Comparison of ENCODE assay signal across 21 mouse cellular contexts in genomic region chr2:78886446-78886845, GRCm38 (mm10). TPM values are rescaled to one million over a fixed set of nuclear protein-coding genes. Genes with fewer than 3 reads are reported as not detected.
DNase-seq lines count a peak whose midpoint lies in the region; ATAC-seq lines count a peak whose summit lies in the region.
"Had no signal": no experiment of that assay in that cellular context is flagged by ENCODE, and none has a peak within 500 bp of the region (broad histone marks: within the 10 kb centered on the region; RNA-seq: fewer than 3 reads in every experiment).

No protein-coding gene starts in this region.

- H3K4me2 ChIP-seq in liver, embryonic 15.5 days = no peak overlapping the region
- H3K4me2 ChIP-seq in liver, embryonic 12.5 days = no peak overlapping the region
- no peak overlapping the region for H3K4me2 ChIP-seq in forebrain, embryonic 13.5 days
- H3K4me2 ChIP-seq: embryonic facial prominence, embryonic 12.5 days had no signal

- 71% methylated on average over 2 of the region's 2 CpGs for WGBS in liver, embryonic 15.5 days (ENCODE audit: insufficient replicate concordance)
- WGBS in liver, embryonic 12.5 days (ENCODE audit: insufficient replicate concordance) = 85% methylated on average over 2 of the region's 2 CpGs
- WGBS in forebrain, embryonic 13.5 days = 76% methylated on average over 2 of the region's 2 CpGs

- no peaks in the 10 kb centered on the region for H3K27me3 ChIP-seq in liver, embryonic 15.5 days
- H3K27me3 ChIP-seq in liver, embryonic 12.5 days (replicated peaks) = no peaks in the 10 kb centered on the region
- no peaks in the 10 kb centered on the region for H3K27me3 ChIP-seq in megakaryocyte, embryonic 14.5 days (replicated peaks)
- no peaks in the 10 kb centered on the region for H3K27me3 ChIP-seq in forebrain, embryonic 13.5 days
- H3K27me3 ChIP-seq: embryonic facial prominence, embryonic 12.5 days had no signal

- H3K27ac ChIP-seq in liver, embryonic 15.5 days (replicated peaks) = 0 out of 2 replicates have a peak overlapping the region, but pooled peaks have one; percentile 38
- no peak overlapping the region for H3K27ac ChIP-seq in liver, embryonic 12.5 days
- H3K27ac ChIP-seq in forebrain, embryonic 13.5 days = no peak overlapping the region
- H3K27ac ChIP-seq: embryonic facial prominence, embryonic 10.5 days; embryonic facial prominence, embryonic 12.5 days had no signal

- no peaks in the 10 kb centered on the region for H3K36me3 ChIP-seq in liver, embryonic 15.5 days (replicated peaks)
- H3K36me3 ChIP-seq in liver, embryonic 12.5 days = no peaks in the 10 kb centered on the region
- peaks cover 8% of the 10 kb centered on the region for H3K36me3 ChIP-seq in megakaryocyte, embryonic 14.5 days (replicated peaks; ENCODE audit: low read length)
- no peaks in the 10 kb centered on the region for H3K36me3 ChIP-seq in forebrain, embryonic 13.5 days (ENCODE audit: poor library complexity, severe bottlenecking)
- H3K36me3 ChIP-seq: embryonic facial prominence, embryonic 12.5 days had no signal

- no peak overlapping the region for H3K9ac ChIP-seq in liver, embryonic 15.5 days
- no peak overlapping the region for H3K9ac ChIP-seq in liver, embryonic 12.5 days
- no peak overlapping the region for H3K9ac ChIP-seq in forebrain, embryonic 13.5 days
- H3K9ac ChIP-seq: embryonic facial prominence, embryonic 12.5 days had no signal

- peaks cover 51% of the 10 kb centered on the region for H3K4me1 ChIP-seq in liver, embryonic 15.5 days (replicated peaks)
- peaks cover 66% of the 10 kb centered on the region for H3K4me1 ChIP-seq in liver, embryonic 12.5 days
- H3K4me1 ChIP-seq in megakaryocyte, embryonic 14.5 days = peaks cover 45% of the 10 kb centered on the region
- peaks cover 33% of the 10 kb centered on the region for H3K4me1 ChIP-seq in forebrain, embryonic 13.5 days

- H3K4me3 ChIP-seq in liver, embryonic 15.5 days (replicated peaks) = no peak overlapping the region
- no peak overlapping the region for H3K4me3 ChIP-seq in liver, embryonic 12.5 days
- H3K4me3 ChIP-seq in megakaryocyte, embryonic 14.5 days (replicated peaks) = peak overlapping the region; percentile 34
- no peak overlapping the region for H3K4me3 ChIP-seq in forebrain, embryonic 13.5 days
- H3K4me3 ChIP-seq: embryonic facial prominence, embryonic 10.5 days; embryonic facial prominence, embryonic 12.5 days had no signal

- no peak for DNase-seq in lung, postnatal 36 days
- no peak for DNase-seq in right cerebral cortex, postnatal 4 days
- DNase-seq: adrenal gland, adult 2 months; adrenal gland, postnatal 10 days; adrenal gland, postnatal 25 days; cerebellum, adult 11 months; cerebellum, adult 18-20 months; cerebellum, adult 8-10 months; cerebellum, adult 9-11 months; cerebellum, postnatal 14 days; cerebellum, postnatal 36 days had no signal

- ATAC-seq in liver, embryonic 15.5 days (ENCODE audit: insufficient read depth) = no peak
- no peak for ATAC-seq in liver, embryonic 12.5 days
- ATAC-seq in common myeloid progenitor, adult 5-6 weeks (replicated peaks; ENCODE audit: low read depth, poor library complexity, severe bottlenecking) = 0 out of 2 replicates have a peak, but pooled peaks have one; percentile 15
- ATAC-seq in granulocyte monocyte progenitor cell, adult 5-6 weeks (replicated peaks; ENCODE audit: poor library complexity, severe bottlenecking) = peak; percentile 79
- no peak for ATAC-seq in forebrain, embryonic 13.5 days
- ATAC-seq: forebrain, embryonic 14.5 days; forebrain, embryonic 16.5 days had no signal

- H3K9me3 ChIP-seq in liver, embryonic 15.5 days (replicated peaks) = no peaks in the 10 kb centered on the region
- no peaks in the 10 kb centered on the region for H3K9me3 ChIP-seq in liver, embryonic 12.5 days (replicated peaks)
- no peaks in the 10 kb centered on the region for H3K9me3 ChIP-seq in megakaryocyte, embryonic 14.5 days
- no peaks in the 10 kb centered on the region for H3K9me3 ChIP-seq in forebrain, embryonic 13.5 days (replicated peaks)
- H3K9me3 ChIP-seq: embryonic facial prominence, embryonic 10.5 days; embryonic facial prominence, embryonic 12.5 days had no signal

RNA-seq across cellular contexts. Expression of gene Ube2e3, which starts 18.5 kb away (rescaled TPM):
- polyA plus RNA-seq in liver, embryonic 15.5 days (2015; fragmentation: Nextera tagmentation; extraction: Ambion mirVana) = 88.8 and 97.1 TPM in 2 replicates
- 107 and 109 TPM in 2 replicates for polyA plus RNA-seq in liver, embryonic 12.5 days (2016; fragmentation: Nextera tagmentation; extraction: Ambion mirVana)
- 77.6 and 98.7 TPM in 2 replicates for total RNA-seq in common myeloid progenitor, adult 5-6 weeks (2017)
- total RNA-seq in granulocyte monocyte progenitor cell, adult 5-6 weeks (2014; fragmentation: Nextera tagmentation) = 50.5 and 62.7 TPM in 2 replicates
- total RNA-seq in granulocyte monocyte progenitor cell, adult 5-6 weeks (2017) = 39.7 and 40.2 TPM in 2 replicates
- 48.6 and 88.1 TPM in 2 replicates for polyA plus RNA-seq in megakaryocyte, embryonic 14.5 days (2012; ENCODE audit: insufficient read depth, low replicate concordance)
- polyA plus RNA-seq in forebrain, embryonic 13.5 days (2015; fragmentation: Nextera tagmentation; extraction: Ambion mirVana) = 268 and 271 TPM in 2 replicates

Comparison
In these comparisons a context has a peak if more than half of its experiments do, and no peak if none do; other contexts are left out.
1. ATAC-seq: peak in common myeloid progenitor, adult 5-6 weeks (single experiment) and granulocyte monocyte progenitor cell, adult 5-6 weeks (single experiment); none in liver, embryonic 15.5 days (single experiment), liver, embryonic 12.5 days (single experiment) and forebrain, embryonic 13.5 days (single experiment).